Comparison of ENCODE assay signal across 8 mouse cellular contexts in the genomic region with DNA sequence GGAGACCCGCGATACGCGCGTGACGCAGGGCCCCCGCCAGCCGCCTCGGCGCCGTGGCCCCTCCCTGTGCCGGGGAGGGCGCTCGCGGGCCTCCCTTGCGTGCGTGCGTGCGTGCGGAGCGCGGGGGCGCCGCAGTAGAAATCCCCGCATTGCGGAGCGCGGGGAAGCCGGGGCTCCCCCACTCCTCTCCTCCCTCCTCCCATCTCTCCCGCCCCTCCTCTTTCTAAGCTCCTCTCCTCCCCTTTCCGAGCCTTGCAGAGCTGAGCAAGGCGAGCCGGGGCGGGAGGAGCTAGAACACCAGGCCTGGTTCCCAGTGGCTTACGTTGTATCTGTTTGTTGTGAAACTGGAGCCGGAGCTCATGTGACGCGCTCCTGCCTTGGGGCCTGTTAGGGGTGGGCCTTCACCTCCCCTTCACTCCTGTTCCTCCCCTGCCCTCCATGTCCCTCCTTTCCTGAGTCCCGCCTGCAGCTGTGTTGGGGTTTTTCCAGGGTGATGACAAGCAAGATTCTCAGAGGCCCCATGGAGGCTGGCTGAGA. TPM values are rescaled to one million over a fixed set of nuclear protein-coding genes. Genes with fewer than 3 reads are reported as not detected.
A peak's percentile ranks its signal among the peaks of the same experiment; 100 is the strongest.
DNase-seq lines count a peak whose midpoint lies in the region; ATAC-seq and TF ChIP-seq lines count a peak whose summit lies in the region.

No protein-coding gene starts in this region.

- TF ChIP-seq CTCF in Patski (IDR thresholded peaks at IDR 0.05), result no peak

- WGBS in hindbrain, embryonic 14.5 days, result 0% methylated on average over 27 of the region's 39 CpGs

- H3K9me3 ChIP-seq in hindbrain, embryonic 14.5 days (ENCODE audit: control insufficient read depth, low read length), result no peaks in the 10 kb centered on the region

- POLR2A ChIA-PET in Patski (lab: Charles Lee), result interaction anchor here (1.2 to 5.3 kb wide), 6 partner anchors 8 to 33 kb away, joined by 5 to 44 read pairs (median 7); no protein-coding TSS in a partner anchor

- peak overlapping the region; percentile 88 for H3K4me2 ChIP-seq in hindbrain, embryonic 14.5 days (replicated peaks)

- H3K4me1 ChIP-seq in hindbrain, embryonic 14.5 days (replicated peaks; ENCODE audit: control insufficient read depth, insufficient read depth, low read length), result peaks cover 22% of the 10 kb centered on the region

- DNase-seq in Patski (ENCODE audit: low read depth, low spot score), result peak; percentile 84
- peak; percentile 93 for DNase-seq in cerebellum, adult 9-11 months
- peak; percentile 64 to 68 for DNase-seq in frontal cortex, postnatal 25 days (ENCODE audit: low spot score in 2 of 2)
- DNase-seq in hindbrain, embryonic 14.5 days (ENCODE audit: low spot score), result peak; percentile 78
- DNase-seq in layer of hippocampus, postnatal 36 days, result peak; percentile 86 to 88
- DNase-seq in lung, postnatal 25 days (ENCODE audit: low spot score), result peak; percentile 95
- DNase-seq in retina, adult 2 months (ENCODE audit: low read depth, low spot score), result peak; percentile 67
- DNase-seq in urinary bladder, adult 2 months (ENCODE audit: low spot score), result peak; percentile 73

- peak; percentile 41 for ATAC-seq in Patski
- ATAC-seq in hindbrain, embryonic 14.5 days (ENCODE audit: low FRiP score), result peak; percentile 68

- in situ Hi-C loops in Patski (cut with MboI; ENCODE audit: low pct_unique_long_range_greater_than_20kb), result no loop called here

- H3K9ac ChIP-seq in hindbrain, embryonic 14.5 days, result peak overlapping the region; percentile 94

- H3K36me3 ChIP-seq in hindbrain, embryonic 14.5 days (replicated peaks; ENCODE audit: control insufficient read depth, insufficient read depth), result peaks cover 31% of the 10 kb centered on the region

- CTCF ChIA-PET in Patski (lab: Charles Lee), result interaction anchor here (0.9 to 2.5 kb wide), 7 partner anchors 12 to 58 kb away, joined by 3 to 20 read pairs (median 4); no protein-coding TSS in a partner anchor

- H3K4me3 ChIP-seq in hindbrain, embryonic 14.5 days (replicated peaks; ENCODE audit: low read length), result peak overlapping the region; percentile 97

- no peaks in the 10 kb centered on the region for H3K27me3 ChIP-seq in Patski
- H3K27me3 ChIP-seq in hindbrain, embryonic 14.5 days (ENCODE audit: control insufficient read depth, insufficient read depth, low read length), result no peaks in the 10 kb centered on the region

- peak overlapping the region; percentile 98 for H3K27ac ChIP-seq in hindbrain, embryonic 14.5 days

RNA-seq across cellular contexts. Expression of a gene that starts 1.8 kb away (rescaled TPM):
- 149 TPM for polyA plus RNA-seq in Patski (2021)
- 52.1 and 61.0 TPM in 2 replicates for polyA plus RNA-seq in hindbrain, embryonic 14.5 days (2014; fragmentation: Nextera tagmentation; extraction: Ambion mirVana)
- total RNA-seq in layer of hippocampus, postnatal 36 days (2021), result 10 to 100 TPM; 36.7 to 37.1 TPM
- polyA plus RNA-seq in urinary bladder, adult 2 months (2012; rRNA removed), result 11.7 and 12.4 TPM in 2 replicates

RNA-seq across cellular contexts. Expression of a gene that starts 44.3 kb away (rescaled TPM):
- 90.6 TPM for polyA plus RNA-seq in Patski (2021)
- 59.5 and 64.0 TPM in 2 replicates for polyA plus RNA-seq in hindbrain, embryonic 14.5 days (2014; fragmentation: Nextera tagmentation; extraction: Ambion mirVana)
- 10 to 100 TPM; 29.3 to 41.6 TPM for total RNA-seq in layer of hippocampus, postnatal 36 days (2021)
- 31.0 and 36.2 TPM in 2 replicates for polyA plus RNA-seq in urinary bladder, adult 2 months (2012; rRNA removed)

RNA-seq across cellular contexts. Expression of a gene that starts 44.6 kb away (rescaled TPM):
- polyA plus RNA-seq in Patski (2021), result 20.5 TPM
- 9.0 and 10.0 TPM in 2 replicates for polyA plus RNA-seq in hindbrain, embryonic 14.5 days (2014; fragmentation: Nextera tagmentation; extraction: Ambion mirVana)
- total RNA-seq in layer of hippocampus, postnatal 36 days (2021), result 10 to 100 TPM; 13.0 to 16.3 TPM
- polyA plus RNA-seq in urinary bladder, adult 2 months (2012; rRNA removed), result 16.3 TPM in 2 replicates

Comparison
In these comparisons a context has a peak if more than half of its experiments do, and no peak if none do; other contexts are left out.
1. Peak in every context shown above with its lines: DNase-seq, ATAC-seq, H3K4me3 ChIP-seq and H3K27ac ChIP-seq.